Mouse (Mus musculus) adrenal gland, postnatal 36 days (tissue): Measurements from ENCODE around the gene Cpd. TPM values are rescaled to one million over a fixed set of nuclear protein-coding genes. Genes with fewer than 3 reads are reported as not detected.

Experiments used
- DNase-seq, 2 experiments: peaks; one replicate each; pipeline ENCODE4 v3.0.0; 2021; ENCODE audit warnings: mixed read lengths in 1 of 2
- long read RNA-seq, 2 experiments: library from polyadenylated mRNA; stranded (forward); transcript quantifications; one replicate each; pipeline ENCODE4 v2.0.0; 2021; ENCODE audit warnings: borderline sequencing depth in 2 of 2
- total RNA-seq, 2 experiments: library from RNA; stranded (reverse); gene quantifications; 2 replicates each; pipeline ENCODE4 v1.2.3; 2021

Cpd gene
- total RNA-seq, result 10 to 100 TPM; 42.1 to 47.6 TPM
- long read RNA-seq, experiment 1, full-length matches to known transcripts, result 2 of 9 reads
- long read RNA-seq, experiment 1, partial matches to known transcripts, result 3 of 9 reads
- long read RNA-seq, experiment 1, other reads (novel, unspliced or antisense), result 4 of 9 reads
- long read RNA-seq, experiment 2, full-length matches to known transcripts, result 1 of 2 reads
- long read RNA-seq, experiment 2, partial matches to known transcripts, result 1 of 2 reads
- long read RNA-seq, experiment 2, other reads (novel, unspliced or antisense), result 0 of 2 reads

DNA sequence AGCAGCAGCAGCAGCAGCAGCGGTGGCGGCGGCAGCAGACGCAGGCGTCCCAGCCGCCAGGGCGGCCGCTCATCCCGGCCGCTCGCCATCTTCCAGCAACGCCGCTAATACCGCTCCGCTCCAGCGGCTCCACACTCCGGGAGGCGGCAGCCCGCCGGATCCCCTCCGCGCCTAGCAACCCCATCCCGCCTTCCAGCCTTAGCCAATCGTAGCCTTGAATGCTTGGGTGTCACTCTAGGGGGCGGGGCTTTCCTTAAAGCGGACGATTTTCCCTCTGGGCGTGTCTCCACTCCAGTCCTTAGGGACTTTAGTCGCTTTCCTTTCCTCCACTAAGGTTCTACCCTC is at the start of gene Cpd:
Gene Cpd (minus strand): TSS at position 141 of the 345 bp plus-strand sequence.
- peak; percentile 97 to 98 for DNase-seq

DNA sequence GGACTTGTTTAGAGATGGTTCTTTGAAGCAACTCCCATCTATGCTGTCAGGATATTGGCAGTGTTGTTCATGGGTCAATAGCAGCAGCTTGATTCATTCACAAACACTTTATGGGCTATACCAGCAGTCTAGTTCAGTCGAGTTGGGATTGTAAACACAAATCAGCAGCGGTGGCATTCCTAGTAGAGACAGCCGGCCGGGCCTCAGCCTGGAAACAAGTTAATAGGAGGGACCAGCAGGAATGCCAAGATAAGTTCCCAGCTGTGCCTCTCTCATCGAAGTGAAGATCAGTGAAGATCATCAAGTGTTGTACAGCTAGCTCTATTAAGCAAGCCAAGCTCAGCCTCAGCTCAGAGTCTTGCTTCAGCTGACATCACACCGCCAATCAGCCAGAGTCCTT is 49.5 kb upstream of the Cpd start:
- no peak for DNase-seq

DNA sequence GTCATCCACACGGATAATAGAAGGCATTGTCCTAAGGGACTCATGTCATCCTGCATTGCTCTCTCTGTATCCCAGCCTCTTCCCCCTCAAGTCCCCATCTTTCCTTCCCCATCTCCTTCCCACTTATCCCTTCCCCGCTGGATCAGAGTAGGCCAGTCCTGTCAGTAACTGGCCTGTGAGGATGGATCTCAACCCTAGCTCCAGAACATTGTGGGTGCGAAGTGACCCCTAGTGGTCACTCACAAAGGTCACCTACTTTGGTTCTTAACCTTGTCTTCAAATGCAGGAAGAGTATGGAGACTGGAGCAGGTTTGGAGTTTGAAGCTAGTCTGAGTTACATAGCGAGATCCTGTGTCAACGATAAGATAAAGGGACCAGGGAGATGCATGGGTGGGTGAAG is 47.4 kb upstream of the Cpd start:
- peak; percentile 62 to 73 for DNase-seq

DNA sequence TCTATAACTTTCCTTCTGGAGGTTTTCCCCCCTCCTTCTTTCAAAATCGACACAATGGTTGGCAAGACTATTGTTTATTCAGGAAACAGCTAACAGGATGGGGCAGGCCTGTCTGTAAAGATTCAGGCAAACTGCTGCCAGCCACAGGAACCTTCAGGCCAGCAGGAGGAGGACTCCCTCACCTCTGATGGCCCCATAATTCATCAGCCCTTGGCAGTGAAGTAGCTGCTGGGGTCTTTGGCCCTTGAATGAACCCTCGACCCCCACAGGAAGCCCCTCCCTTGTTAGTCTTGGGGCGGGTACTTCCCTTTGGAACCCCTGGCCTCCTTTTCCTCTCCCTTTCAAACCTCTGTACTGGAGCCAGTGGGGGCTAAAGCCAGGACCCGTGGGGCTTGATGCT is 46.8 kb upstream of the Cpd start:
- DNase-seq, result peak; percentile 30 to 60

DNA sequence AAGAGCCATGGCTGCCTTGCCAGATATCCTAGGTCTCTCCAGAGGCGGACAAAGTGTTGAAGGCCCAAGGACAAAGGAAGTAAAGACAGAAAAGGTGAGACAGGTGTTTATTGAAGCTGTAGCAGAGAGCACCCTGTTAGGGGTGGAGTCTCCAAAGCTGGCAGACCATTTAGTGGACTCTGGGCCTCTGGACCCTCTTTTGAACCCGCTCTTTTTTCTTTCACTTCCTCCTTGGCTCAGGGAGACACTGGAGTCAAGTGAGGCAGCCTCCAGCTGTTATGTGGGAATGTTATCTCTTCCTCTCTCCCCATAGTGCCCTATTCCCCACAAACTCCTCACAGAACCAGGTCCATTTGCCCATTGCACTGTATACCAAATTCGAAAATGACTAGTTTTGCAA is 46.2 kb upstream of the Cpd start:
- no peak for DNase-seq

DNA sequence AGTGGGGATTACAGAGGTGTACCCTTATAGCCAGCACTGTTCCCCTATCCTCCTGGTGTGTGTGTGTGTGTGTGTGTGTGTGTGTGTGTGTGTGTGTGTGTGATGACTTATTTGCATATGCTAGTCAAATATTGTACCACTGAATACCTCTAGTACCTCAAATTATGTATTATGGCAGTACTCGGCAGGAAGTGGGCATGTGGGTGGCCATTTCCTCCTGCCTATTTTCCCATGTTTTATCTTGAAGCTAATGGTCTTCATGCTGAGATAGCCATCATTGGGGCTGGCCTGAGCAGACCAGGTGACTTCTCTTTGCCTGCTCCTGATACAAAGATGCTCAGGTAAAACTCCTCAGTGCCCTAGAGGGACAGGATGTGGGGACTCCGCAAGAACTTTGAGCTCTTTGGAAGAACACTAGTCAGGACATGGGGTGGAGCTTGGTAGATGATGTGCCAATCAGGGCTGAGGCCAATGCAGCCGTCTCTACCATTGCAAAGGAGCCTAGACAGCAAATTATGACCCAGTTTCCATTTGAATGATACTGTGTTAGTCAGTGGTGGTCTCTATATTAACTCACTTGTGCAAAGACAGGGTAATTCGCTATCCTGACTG is 45.0 kb upstream of the Cpd start:
- no peak for DNase-seq

DNA sequence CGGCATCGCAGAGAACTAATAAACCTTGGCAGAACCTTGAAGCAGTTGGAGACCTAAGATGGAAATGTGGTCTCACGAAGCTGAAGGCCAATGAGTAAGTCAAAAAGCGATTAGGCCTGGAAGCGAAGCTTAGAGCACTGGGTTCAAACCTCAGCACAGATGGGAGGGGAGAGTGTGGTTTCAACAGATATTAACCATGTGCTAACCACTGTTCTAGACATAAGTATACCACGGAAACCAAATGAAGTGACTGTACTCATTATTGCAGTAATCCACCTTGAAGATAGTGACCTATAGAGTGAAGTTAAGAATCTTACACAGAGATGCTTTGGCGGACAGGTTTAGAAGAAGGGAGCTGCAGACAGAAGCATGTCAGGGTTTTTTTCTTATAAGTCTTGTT is 44.4 kb upstream of the Cpd start:
- DNase-seq, result no peak

DNA sequence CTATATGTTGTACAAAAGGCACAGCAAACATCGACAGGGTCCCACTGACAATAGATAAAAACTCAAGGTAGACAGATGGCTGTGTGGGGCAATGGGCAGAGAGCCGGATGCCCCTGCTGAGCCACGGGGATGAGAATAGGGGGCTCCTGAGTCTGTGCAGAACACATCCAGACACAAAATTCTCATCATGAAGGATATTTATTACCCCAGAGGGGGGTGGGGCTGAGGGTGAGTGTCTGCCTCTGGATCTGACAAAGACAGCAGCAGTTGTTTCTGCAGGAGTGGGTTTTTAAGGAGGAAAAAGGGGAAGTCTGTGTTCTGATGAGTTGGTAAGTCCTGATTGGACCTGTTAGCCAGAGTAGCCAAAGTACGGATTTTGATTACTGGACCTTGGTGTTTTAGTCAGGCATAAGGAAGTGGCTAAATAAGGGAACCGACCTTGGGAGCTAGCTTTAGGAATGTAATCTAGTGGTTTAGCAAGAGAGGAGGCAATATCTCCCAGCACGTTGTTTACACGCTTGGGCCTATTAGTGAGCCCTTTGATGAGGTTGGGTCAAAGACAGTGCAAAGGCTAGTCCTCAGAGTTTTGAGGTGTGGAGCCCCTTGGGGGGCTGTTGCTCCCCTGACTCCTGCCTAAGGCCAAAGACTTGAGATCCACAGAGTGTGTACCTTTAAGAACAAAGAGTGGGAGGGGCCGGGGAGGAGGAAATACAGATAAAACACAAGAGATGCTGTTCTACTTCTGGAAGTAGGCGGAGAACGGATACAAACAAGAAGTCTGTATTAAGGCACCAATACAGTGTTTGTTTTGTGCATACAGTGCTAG is 42.7 kb upstream of the Cpd start:
- peak; percentile 48 to 66 for DNase-seq

DNA sequence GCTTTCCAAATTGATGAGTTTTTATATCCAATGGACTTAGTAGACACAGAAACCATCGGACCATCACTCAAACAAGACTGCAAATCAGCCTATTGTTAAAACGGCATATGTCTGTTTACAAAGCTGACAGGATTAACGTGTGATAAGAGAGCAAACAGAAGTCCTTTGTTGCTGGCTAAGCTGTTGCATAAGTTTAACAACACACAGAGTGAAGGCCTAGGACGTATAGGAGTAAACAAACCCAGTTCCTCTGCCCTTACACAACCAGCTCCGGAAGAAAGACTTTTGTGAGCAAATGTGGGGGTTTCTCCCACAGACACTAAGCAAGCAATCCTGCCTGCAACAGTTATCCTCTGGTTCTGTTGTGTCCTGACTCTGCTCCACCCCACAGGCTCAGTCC is 37.6 kb upstream of the Cpd start:
- no peak for DNase-seq

DNA sequence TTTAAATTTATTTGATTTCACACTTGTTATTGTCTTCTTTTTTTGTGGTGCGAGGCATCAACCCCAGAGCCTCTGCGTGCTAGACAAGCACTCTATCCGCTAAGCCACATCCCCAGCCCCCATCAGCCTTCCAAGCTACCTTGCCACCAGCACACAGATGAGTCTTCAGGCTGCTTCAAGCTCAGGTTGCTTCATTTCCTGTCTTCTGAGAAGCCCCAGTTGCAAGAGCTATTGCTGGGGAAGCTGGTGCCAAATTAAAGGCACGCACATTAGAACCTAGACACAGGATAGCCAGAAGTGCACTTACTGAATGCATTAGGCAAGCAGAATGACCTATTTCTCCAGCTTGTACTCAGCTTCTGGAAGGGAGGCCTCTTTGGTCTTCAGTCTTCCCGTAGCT is 33.0 kb upstream of the Cpd start:
- no peak for DNase-seq

DNA sequence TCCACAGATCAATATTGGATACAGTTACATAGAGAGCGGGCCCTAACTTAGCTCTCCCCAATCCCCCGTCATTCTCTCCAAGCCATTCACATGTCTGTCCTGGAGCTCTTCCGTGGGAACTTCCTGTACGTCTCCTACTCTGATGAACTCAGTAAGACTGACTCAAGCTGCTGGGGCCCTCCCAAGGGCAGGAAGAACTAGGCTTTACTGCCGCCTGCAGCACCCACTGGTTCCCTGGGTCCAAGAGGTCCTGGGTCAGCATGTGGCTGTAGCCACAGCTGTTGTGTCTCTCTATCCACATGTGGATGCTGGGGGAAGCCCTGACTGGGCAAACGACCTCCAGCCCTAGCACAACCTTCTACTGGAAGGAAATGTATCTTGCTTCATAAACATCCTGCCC is 27.9 kb upstream of the Cpd start:
- no peak for DNase-seq

DNA sequence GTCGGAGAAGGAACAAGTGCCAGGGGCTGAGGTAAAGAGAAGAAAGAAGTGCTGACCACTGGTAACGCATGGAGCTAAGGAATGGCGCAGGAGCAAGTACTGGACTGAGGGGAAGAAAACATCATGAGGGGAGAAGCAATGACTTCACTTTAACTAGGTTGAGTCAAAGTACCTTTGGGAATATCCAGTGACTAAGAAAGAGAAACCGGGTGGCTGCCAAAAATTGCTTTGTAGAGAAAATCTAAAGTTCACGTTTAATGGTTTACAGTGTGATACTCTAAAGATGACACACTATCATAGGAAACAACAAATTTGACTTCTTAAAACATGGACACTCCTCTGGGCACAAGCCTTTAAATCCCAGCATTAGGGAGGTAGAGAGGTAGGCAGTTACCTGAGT is 27.0 kb upstream of the Cpd start:
- no peak for DNase-seq

DNA sequence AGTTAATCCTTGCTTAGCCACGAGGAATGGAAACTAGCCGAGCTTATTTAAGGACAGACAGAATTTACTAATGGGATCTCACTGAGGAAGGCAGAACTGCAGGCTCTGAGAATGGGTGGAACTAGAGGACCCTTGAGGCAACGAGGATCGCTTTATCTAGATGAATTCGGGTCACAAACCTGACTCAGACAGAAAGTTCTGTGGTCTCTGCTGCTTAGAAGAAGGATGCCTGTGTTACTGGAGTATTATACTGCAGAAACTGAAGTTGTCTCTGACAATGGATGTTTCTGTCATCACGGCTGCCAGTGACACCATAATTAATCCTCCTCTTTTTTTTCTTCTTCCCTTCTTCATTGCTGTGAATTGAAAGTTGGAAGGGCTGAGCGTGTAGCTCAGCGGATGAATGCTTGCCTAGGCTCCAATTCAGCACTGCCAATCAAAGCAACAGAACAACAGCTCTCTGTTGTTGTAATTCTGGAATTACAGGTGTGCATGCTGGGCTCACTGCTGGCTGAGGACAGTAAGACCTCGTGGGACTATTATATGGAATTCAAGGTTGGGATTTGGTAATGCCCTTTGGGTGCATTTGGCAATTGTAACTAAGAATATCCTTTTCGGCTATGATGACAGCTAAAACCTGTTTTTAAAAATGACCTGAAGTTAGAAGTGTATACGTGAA is 25.9 kb upstream of the Cpd start:
- no peak for DNase-seq

DNA sequence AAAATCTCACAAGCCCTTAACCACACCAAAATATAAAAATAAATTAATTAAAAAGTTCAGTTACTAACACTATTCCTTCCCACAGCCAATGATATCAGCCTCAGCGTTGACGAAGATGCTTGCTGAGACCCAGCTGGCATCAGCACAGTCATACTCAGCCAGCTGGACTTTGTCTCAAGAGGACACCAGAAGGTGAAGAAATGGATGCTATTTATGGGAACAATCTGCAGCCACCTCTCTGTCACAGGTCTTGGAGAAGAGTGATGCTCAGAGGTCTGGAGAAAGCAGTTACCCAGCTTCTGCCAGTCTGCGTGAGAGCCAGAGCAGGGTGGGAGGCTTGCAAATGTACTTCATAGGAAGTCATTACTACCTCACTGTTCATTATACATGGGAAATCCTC is 14.4 kb upstream of the Cpd start:
- no peak for DNase-seq

DNA sequence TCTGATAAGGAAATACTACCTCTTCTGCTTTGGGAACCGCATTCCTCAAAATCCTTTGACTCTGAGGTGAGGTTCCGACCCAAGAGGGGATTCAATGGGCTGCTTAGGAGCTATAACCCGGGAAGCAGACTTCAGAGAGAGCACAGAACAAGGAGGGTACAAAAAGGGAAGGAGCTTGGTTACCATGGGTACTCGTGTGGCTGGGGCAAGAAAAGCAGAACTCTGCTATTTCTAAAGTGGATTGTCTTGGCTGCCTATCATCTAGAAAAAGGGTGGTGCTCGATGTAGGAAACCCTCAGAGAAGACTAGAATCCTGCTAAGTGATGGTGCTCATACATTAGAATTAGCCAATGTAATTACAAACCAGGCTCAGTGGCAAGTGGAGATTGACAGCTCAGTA is 12.4 kb upstream of the Cpd start:
- no peak for DNase-seq

DNA sequence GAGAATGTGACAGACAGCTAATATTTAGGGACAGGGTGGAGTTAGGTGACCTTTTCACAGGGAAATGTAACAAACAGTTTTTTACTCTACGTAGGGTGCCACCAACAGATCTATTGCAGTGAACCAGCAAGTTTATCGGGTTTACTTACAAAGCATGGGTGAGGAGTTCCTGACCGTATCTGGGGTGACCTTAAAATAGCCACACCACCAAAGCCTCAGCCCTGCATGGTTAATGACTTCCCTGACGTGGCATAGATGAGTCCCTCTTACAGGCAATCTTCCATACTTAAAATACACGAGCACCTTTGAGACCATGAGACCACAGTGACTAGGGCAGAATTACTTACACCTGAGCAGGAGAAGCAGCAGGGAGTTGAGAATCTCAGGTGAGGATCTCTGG is 12.0 kb upstream of the Cpd start:
- no peak for DNase-seq

DNA sequence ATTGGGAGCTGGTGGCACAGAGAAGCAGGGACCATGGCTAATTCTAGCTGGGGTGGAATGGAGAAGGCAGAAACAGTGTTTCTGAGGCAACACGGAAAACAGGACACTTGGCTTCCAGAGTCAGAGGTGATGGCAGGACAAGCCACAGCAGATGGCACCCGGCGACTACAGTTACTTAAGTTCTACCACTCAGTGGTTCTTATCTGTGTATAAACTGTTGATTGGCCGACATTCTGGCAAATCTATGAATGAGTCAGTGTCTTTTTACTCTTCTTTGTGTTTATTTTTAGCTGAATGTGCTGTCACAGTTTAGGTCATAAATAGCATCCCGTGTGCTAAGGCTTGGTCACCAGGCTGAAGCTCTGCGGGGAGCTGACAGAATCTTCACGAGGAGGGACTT is 10.3 kb upstream of the Cpd start:
- DNase-seq, result peak; percentile 11 to 37

DNA sequence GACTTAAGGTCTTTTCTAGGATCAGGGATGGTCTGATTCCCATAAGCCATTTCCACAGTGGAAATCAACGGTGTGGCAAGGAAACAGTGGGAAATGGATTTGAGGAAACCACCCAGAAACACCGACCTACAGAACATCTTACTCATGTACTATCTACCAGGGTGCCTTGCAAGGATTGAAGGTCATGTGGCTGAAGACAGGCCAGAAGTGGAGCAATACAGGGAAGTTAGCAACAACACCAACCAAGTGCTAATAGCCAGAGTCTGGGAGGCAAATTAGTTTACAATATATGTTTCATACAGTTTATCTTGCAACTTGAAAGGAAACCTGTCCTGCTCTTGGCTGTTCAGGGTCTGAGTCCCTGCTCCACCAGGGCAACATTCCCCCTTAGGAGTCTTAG is 9.8 kb upstream of the Cpd start:
- DNase-seq, result peak in 1 of 2 experiments; percentile 17

DNA sequence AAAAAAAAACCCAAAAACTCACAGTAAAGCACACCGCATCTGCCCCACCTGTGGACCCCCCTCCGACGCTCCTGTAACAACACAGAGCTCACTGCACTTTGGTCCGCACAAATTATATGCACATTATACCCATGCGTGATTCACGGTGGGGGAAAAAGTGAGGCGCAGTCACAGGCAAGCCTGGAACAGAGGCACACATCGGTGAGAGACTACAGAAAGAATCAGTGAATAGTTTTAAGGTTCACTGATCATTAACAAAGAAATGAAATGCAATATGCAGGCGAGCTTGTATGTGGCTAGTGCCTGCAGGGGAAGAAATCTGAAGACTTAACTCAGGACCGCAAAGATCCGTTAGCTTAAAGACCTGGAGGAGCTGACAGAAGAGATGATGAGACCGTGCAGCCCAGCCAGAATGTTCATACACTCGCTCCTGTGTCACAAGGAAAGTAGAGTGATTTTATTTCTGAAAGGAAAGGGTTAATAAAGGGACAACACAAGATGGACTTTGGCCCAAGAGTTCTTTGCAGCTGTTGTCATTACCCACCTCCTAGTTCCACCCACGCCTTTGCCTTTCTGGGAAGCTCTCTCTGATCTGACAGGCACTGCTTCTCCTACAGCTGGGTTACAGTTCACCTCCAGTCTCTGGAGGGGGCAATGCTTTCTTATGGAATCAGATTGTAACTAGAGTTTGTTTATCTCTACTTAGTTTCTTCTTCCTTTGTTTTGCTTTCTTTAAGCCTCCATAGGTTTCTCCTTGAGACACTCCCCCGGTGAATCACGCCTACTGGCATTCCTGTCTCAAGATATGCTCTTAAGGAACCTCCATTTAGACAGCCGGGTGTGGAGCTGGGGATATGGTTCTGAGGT is 7.9 kb upstream of the Cpd start:
- no peak for DNase-seq

DNA sequence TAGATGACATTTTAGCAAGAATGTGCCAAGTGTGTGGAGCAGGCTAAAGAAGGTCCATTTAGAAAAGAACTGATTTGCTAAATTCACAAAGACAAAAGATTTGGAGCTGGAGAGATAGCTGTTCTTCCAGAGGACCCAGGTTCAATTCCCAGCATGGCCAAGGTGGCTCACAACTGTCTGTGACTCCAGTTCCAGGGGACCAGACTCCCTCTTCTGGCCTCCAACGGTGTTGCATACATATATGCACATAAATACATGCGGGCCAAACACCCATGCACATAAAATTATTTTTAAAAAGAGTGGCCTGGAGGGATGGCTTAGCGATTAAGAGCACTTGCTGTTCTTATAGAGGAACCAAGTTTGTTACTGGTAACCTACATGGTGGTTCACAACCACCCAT is 4.7 kb upstream of the Cpd start:
- DNase-seq, result no peak

DNA sequence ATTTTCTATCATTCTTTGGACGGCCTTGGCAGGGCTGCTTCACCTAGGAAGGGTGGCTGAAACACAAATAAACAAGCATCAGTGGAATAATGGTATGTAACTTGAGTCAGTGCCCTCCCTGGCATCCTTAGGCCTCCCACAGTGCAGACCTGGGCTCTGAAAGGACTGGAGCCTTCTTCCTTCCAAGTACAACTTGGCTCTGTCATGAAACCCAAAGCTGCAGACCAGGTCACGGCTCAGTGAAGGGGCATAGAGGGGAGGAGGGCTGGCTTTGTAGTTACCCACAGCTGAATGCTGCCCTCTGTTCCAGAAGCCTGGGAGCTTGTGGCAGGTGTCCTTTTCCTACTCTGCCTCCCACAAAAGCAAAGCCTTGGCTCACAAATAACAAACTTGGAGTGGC is 2.8 kb upstream of the Cpd start:
- no peak for DNase-seq

DNA sequence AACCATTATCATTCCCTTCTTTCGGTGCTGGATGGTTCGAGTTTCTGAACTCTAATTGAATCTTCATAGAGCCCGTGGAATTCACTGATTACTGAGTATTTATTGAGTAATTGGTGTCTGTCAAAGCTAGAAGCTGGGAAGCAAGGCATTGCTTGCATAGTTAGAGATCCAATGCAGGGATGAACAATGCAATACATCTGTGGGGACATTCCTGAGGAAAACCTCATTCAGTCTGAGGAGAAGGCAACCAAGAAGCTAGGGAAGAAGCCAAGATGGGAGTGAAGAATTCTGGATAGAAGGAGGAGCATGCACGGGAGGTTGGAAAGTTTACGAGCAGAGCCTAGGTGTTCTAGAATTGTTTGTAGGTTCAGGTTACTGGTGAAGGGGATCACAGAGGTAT is 1.3 kb upstream of the Cpd start:
- DNase-seq, result no peak
